Mouse (Mus musculus) retina, embryonic 14.5 days (tissue): ENCODE data around the gene Eif3b.
A peak's percentile ranks its signal among the peaks of the same experiment; 100 is the strongest.

Experiments used
- DNase-seq: peaks from one replicate; pipeline ENCODE4 v3.0.0-alpha.2; 2015; ENCODE audit warnings: low spot score

Eif3b gene

GRCm38 (mm10) chr5:140418489-140419441, at the start of gene Eif3b:
Gene Eif3b (plus strand): TSS chr5:140419328.
- DNase-seq = peak; percentile 95

- no peak for DNase-seq
Measured at GRCm38 (mm10) chr5:140369466-140369865, 49.7 kb upstream of the Eif3b start.

- no peak for DNase-seq
Measured at GRCm38 (mm10) chr5:140370446-140371254, 48.5 kb upstream of the Eif3b start.

- no peak for DNase-seq
Measured at GRCm38 (mm10) chr5:140371671-140372070, 47.5 kb upstream of the Eif3b start.

- DNase-seq = no peak
Measured at GRCm38 (mm10) chr5:140373711-140374110, 45.4 kb upstream of the Eif3b start.

- DNase-seq = no peak
Measured at GRCm38 (mm10) chr5:140374226-140374625, 44.9 kb upstream of the Eif3b start.

GRCm38 (mm10) chr5:140375249-140375829, 43.8 kb upstream of the Eif3b start:
- no peak for DNase-seq

- no peak for DNase-seq
Measured at GRCm38 (mm10) chr5:140378121-140378853, 40.8 kb upstream of the Eif3b start.

- no peak for DNase-seq
Measured at GRCm38 (mm10) chr5:140379299-140379698, 39.8 kb upstream of the Eif3b start.

GRCm38 (mm10) chr5:140381156-140381555, 38.0 kb upstream of the Eif3b start:
- DNase-seq = no peak

- DNase-seq = no peak
Measured at GRCm38 (mm10) chr5:140382688-140383087, 36.4 kb upstream of the Eif3b start.

- peak; percentile 53 for DNase-seq
Measured at GRCm38 (mm10) chr5:140383559-140383958, 35.6 kb upstream of the Eif3b start.

- DNase-seq = no peak
Measured at GRCm38 (mm10) chr5:140384462-140384861, 34.7 kb upstream of the Eif3b start.

- no peak for DNase-seq
Measured at GRCm38 (mm10) chr5:140387236-140387635, 31.9 kb upstream of the Eif3b start.

GRCm38 (mm10) chr5:140387816-140388510, 31.2 kb upstream of the Eif3b start:
- DNase-seq = no peak

GRCm38 (mm10) chr5:140388588-140389576, 30.2 kb upstream of the Eif3b start, which contains the start of gene Snx8:
Gene Snx8 (minus strand): TSS chr5:140389262.
- peak; percentile 98 for DNase-seq

GRCm38 (mm10) chr5:140389647-140390046, 29.5 kb upstream of the Eif3b start:
- no peak for DNase-seq

GRCm38 (mm10) chr5:140391435-140391834, 27.7 kb upstream of the Eif3b start:
- no peak for DNase-seq

- no peak for DNase-seq
Measured at GRCm38 (mm10) chr5:140391981-140392380, 27.1 kb upstream of the Eif3b start.

GRCm38 (mm10) chr5:140392701-140393100, 26.4 kb upstream of the Eif3b start:
- DNase-seq = no peak
